Mouse (Mus musculus): ENCODE data around the gene Arid3a.

DNA sequence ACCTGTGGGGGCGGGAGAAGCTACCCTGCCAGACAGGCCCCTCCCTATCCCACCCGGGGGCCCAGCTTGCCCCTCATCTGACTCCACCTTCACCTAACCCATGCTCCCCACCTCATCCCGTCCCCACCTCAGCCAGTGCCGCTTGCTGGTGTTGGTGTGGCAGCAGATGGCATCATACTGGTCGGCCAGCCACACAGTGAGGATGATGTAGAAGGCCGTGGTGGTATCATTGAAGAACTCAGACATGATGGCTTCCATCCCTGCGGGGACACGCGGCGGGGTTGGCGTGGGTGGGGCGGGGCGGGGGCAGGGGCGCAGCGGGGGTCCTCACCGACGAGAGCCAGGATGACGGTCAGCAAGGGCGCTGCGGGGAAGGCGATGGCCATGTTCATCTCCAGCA lies 51.2 kb downstream of the Arid3a start:
- no peak for TF ChIP-seq CTCF (IDR thresholded peaks at IDR 0.05; ENCODE audit: low read depth, low read length)
- TF ChIP-seq POLR2A (IDR thresholded peaks at IDR 0.05; ENCODE audit: insufficient read depth, low read length) = no peak
